Mouse (Mus musculus) right cerebral cortex, adult 18-20 months (tissue): ENCODE measurements around the gene Cyp2d26.

Experiments used
- DNase-seq: peaks from one replicate; pipeline ENCODE4 v3.0.0; 2022; ENCODE audit warnings: mixed read lengths

The Cyp2d26 gene

DNA sequence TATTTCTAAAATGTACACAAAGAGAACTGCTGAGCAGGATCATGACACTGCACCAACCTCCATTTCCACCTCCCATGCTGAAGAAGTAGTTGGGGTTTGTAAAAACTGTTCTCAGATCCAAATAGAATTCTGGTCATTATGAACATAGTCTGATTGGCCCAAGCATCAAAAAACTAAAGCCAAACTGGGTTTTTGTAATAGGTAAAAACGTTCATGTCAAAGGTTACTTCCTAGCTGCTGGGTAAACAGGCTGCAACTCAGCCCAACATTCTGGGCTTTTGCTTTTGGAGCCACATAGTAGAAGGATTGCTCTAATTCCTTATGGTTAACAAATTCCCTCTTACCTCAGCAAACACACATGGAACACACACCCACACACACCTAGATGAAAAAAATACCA, 46.0 kb downstream of the Cyp2d26 start:
- DNase-seq = no peak

DNA sequence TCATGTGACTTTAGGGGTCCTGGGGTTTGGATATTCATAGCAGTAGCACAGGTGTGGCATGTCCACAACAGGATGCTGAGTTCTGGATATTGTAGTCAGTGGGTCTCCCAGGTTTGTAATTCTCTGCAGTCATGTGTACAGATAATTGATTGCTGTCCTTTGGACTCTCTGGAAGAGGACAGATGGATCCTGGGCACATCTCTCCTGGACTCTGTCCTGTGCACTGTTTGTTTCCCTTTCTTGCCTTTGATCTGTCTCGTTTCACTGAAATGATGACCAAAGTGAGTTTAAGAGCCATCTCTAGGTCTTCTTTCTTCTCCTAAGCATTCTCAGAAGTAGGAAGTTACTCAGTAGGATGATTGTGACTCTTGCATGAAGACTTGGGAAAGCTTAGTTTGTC, 46.6 kb downstream of the Cyp2d26 start:
- no peak for DNase-seq
